Mouse (Mus musculus): Measurements from ENCODE around the gene Cluh.

GRCm38 (mm10) chr11:74613428-74613827, 35.9 kb upstream of the Cluh start:
- TF ChIP-seq POLR2A (IDR thresholded peaks at IDR 0.05; ENCODE audit: control insufficient read depth, low read depth, low read length) (no peak), CTCF (IDR thresholded peaks at IDR 0.05; ENCODE audit: control insufficient read depth, insufficient read depth, insufficient replicate concordance, low read depth, low read length) (no peak)
